Mouse (Mus musculus) thymus, adult 2 months (tissue): Measurements from ENCODE around the gene Kcnk3.

ENCODE experiments used
- CTCF ChIP-seq: fragments of 200-500 bp; IDR thresholded peaks from 2 replicates; pipeline ENCODE4 v1.5.1; 2012; ENCODE audit warnings: mild to moderate bottlenecking, control low read depth, low read length, moderate library complexity, borderline replicate concordance; ENCODE audit not compliant: control insufficient read depth, poor library complexity, insufficient read depth; ENCODE audit errors: extremely low read depth
- POLR2A ChIP-seq: fragments of 200-500 bp; IDR thresholded peaks from 2 replicates; pipeline ENCODE4 v1.6.1; 2012; ENCODE audit warnings: mild to moderate bottlenecking, low read length, control low read depth, moderate library complexity; ENCODE audit not compliant: control insufficient read depth, poor library complexity, insufficient read depth; ENCODE audit errors: extremely low read depth

DNA sequence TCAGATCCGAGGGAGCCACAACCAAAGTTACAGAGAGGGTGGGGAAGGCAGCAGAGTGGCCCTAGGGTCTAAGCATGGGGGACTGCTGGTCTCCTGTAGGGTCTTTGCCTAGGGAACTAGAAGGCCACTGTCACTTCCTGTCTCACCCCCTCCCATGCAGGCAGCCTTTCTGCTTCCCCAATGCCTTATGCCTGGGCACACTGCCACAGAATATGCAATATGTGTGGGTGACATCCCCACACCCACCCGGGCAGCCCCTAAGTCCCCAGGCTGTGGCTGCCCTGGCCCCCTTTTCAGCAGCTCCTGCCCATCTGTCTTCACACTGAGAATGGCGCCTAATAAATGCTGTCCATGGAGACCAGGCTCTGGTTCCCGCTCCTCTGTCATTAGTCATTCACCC, 36.9 kb downstream of the Kcnk3 start:
- no peak for TF ChIP-seq POLR2A
- no peak for TF ChIP-seq CTCF
